Mouse (Mus musculus) kidney, embryonic 16.5 days (tissue): ENCODE data around the gene Etl4. TPM values are rescaled to one million over a fixed set of nuclear protein-coding genes. Genes with fewer than 3 reads are reported as not detected.

ENCODE experiments used
- ATAC-seq: fragments of 200-750 bp; cut with Nextera tagmentation; 2 replicates; pipeline ENCODE4 v1.8.0; 2017; ENCODE audit warnings: moderate TSS enrichment; ENCODE audit not compliant: low FRiP score, low TSS enrichment
- H3K27ac ChIP-seq: fragments of 300-500 bp; sonication (generic); 2 replicates; pipeline ENCODE4 v1.5.1; 2014; ENCODE audit warnings: low read length
- H3K27me3 ChIP-seq: fragments of 300-500 bp; sonication (generic); 2 replicates; pipeline ENCODE4 v1.6.1; 2014; ENCODE audit warnings: low read length, control low read depth, mixed read lengths; ENCODE audit not compliant: insufficient read depth
- H3K36me3 ChIP-seq: fragments of 300-500 bp; sonication (generic); 2 replicates; pipeline ENCODE4 v1.6.1; 2014; ENCODE audit warnings: low read length, control low read depth, mixed read lengths; ENCODE audit not compliant: insufficient read depth
- H3K4me1 ChIP-seq: fragments of 300-500 bp; sonication (generic); 2 replicates; pipeline ENCODE4 v1.6.1; 2014; ENCODE audit warnings: low read length, control low read depth, mixed read lengths; ENCODE audit not compliant: insufficient read depth
- H3K4me2 ChIP-seq: fragments of 300-500 bp; sonication (generic); replicated peaks from 2 replicates; pipeline ENCODE4 v1.6.1; 2014; ENCODE audit warnings: low read depth, low read length
- H3K4me3 ChIP-seq: fragments of 300-500 bp; sonication (generic); 2 replicates; pipeline ENCODE4 v1.5.1; 2014; ENCODE audit warnings: mild to moderate bottlenecking, low read length
- H3K9ac ChIP-seq: fragments of 300-500 bp; sonication (generic); replicated peaks from 2 replicates; pipeline ENCODE4 v1.6.1; 2014; ENCODE audit warnings: low read length
- H3K9me3 ChIP-seq: fragments of 300-500 bp; sonication (generic); 2 replicates; pipeline ENCODE4 v1.6.1; 2016; ENCODE audit warnings: low read length, control low read depth
- WGBS: fragments of 180-500 bp; shearing (Covaris S2); extraction: QIAGEN DNeasy Blood & Tissue Kit; methylation state at CpG from one replicate; pipeline ENCODE4 v1.1.7; 2014; 5-methylcytosine and 5-hydroxymethylcytosine counted together
- polyA plus RNA-seq: library from polyadenylated mRNA; unstranded; fragments of >200 nt; fragmentation: Nextera tagmentation; extraction: Ambion mirVana; gene quantifications from 2 replicates; pipeline ENCODE4 v1.2.1, GENCODE M21; 2015

Gene Etl4
- polyA plus RNA-seq, 1 experiment from 2014 or later, result 56.8 TPM

DNA sequence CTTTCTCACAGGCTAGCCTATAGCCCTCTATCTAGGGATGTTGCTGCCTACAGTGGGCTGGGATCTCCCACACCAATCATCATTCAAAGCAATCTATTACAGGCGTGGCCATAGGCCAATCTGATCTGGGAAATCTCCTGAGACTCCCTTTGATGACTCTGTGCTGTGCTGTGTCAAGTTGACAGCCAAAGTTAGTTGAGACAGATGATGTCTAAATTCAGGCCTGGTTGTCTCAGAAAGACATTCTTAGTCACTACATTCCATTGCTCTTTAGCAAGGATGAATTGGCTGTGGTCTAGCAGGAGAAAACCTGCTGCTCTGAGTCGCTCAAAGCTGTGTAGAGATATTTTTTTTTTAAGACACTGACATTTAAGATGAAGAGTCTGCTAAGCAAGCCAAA is 374.8 kb downstream of the Etl4 start:
- WGBS, result 69% methylated on average over 2 of the region's 2 CpGs
- no peaks in the 10 kb centered on the region for H3K27me3 ChIP-seq
- H3K9me3 ChIP-seq, result no peaks in the 10 kb centered on the region
- no peak for ATAC-seq
- H3K36me3 ChIP-seq, result no peaks in the 10 kb centered on the region
- H3K4me3 ChIP-seq, result no peak overlapping the region
- no peak overlapping the region for H3K9ac ChIP-seq
- H3K4me1 ChIP-seq, result no peaks in the 10 kb centered on the region
- H3K4me2 ChIP-seq, result no peak overlapping the region
- no peak overlapping the region for H3K27ac ChIP-seq

DNA sequence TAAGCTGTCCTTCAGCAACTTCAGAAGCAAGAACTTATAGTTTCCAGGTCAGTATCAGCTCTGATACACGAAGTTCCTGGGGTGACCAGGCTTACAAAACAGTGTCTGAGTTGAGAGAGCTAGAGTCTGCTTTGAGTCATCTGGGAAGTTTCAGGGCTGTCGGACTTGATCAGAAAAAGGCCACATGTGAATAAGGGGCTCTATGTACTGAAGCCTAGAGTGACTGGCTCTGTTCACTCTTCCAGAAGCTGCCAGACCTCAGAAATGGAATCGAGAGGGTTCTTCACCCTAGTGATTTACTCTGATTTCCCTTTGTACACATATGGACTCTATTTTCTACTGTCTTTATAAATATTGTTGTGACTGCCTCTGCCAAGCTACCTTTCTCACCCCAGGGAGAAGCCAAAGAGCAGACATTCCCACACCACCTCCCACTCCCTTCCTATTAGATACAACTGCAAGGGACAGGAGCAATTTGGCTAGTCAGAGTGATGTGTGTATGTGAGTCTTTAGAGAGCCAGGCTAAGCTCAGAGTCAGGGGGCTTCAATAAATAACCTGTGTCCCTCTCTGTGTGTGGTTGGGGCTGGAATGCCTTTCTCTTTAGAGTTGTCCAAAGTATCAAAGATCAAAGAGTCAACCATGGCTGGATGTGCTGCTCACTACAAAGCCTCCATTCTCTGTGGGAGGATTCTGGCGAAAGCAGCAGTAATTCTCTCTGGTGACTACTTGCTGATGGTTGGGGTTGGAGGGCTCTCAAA is 381.6 kb downstream of the Etl4 start:
- Histone ChIP-seq H3K27ac (peak overlapping the region; percentile 84), H3K4me1 (peaks cover 18% of the 10 kb centered on the region), H3K9ac (no peak overlapping the region), H3K4me3 (no peak overlapping the region), H3K9me3 (no peaks in the 10 kb centered on the region), H3K4me2 (no peak overlapping the region), H3K27me3 (no peaks in the 10 kb centered on the region), H3K36me3 (no peaks in the 10 kb centered on the region)
- ATAC-seq, result peak; percentile 94
- WGBS, result 30% methylated on average over 4 of the region's 4 CpGs

DNA sequence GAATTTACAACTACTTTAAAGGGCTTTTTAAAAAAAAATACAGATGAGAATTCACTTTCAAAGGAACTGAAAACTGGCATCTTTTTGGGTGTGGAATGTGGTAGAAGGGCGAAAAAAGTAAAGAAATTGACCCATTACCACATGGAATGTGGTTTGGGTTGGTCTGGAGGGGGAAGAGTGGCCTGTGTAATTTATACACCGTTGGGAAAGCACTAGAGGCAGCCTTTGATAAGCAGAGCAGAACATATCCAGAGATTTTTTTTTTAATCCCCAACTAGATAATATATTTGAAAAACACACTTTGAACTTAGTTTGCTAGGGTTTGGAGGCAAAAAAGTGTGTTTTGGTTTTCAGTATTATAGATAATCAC is 382.1 kb downstream of the Etl4 start:
- peak; percentile 76 for ATAC-seq
- no peak overlapping the region for H3K4me3 ChIP-seq
- no peak overlapping the region for H3K4me2 ChIP-seq
- no peak overlapping the region for H3K9ac ChIP-seq
- H3K36me3 ChIP-seq, result no peaks in the 10 kb centered on the region
- no peaks in the 10 kb centered on the region for H3K27me3 ChIP-seq
- WGBS, result 14% methylated on average over 2 of the region's 2 CpGs
- H3K4me1 ChIP-seq, result peaks cover 18% of the 10 kb centered on the region
- no peaks in the 10 kb centered on the region for H3K9me3 ChIP-seq
- peak overlapping the region; percentile 84; the same call in 1 of the 2 replicates for H3K27ac ChIP-seq

DNA sequence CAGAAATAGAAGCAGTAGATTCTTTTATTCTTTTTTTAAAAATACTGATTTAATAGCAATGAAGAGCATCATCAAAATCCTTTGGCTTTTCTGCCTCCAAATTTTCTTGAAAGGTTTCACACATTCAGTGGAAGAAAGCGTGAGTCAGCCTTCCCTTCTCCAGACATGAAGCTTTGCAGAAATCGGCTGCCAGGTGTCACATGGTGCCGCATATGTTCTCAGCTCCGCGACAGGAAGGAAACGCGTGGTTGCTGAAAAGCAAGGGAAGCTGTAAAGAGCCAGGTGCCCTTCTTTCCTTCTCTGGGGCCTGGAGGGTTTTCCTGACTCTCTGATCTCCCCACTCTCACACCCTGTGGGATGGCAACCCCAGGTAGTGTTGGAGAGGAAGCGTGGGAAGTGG is 383.8 kb downstream of the Etl4 start:
- Histone ChIP-seq H3K9me3 (no peaks in the 10 kb centered on the region), H3K9ac (no peak overlapping the region), H3K4me3 (no peak overlapping the region), H3K27ac (no peak overlapping the region), H3K4me1 (peaks cover 18% of the 10 kb centered on the region), H3K36me3 (no peaks in the 10 kb centered on the region), H3K4me2 (no peak overlapping the region), H3K27me3 (no peaks in the 10 kb centered on the region)
- 82% methylated on average over 8 of the region's 8 CpGs for WGBS
- no peak for ATAC-seq

DNA sequence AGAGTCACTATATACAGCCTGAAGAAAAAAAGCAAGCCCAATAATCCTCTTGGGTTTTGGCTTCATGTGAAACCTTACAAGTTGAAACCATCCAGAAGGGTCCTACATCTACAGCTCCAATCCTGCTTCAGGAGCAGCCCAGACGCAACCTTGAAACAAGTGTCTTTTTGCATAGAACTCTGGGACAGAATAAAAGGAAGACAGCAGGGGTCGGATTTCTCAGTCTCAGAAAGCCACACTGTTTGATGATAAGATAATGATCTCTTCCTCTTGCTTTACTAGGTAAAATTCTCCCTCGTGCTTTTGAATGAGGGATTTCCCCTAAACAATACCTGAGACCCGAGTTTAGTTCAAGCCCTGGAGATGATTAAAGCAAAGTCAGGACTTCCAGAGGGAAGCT is 385.0 kb downstream of the Etl4 start:
- WGBS, result 35% methylated on average over 4 of the region's 4 CpGs
- Histone ChIP-seq H3K9me3 (no peaks in the 10 kb centered on the region), H3K4me1 (peaks cover 18% of the 10 kb centered on the region), H3K36me3 (no peaks in the 10 kb centered on the region), H3K27me3 (no peaks in the 10 kb centered on the region), H3K4me3 (no peak overlapping the region), H3K9ac (no peak overlapping the region), H3K27ac (no peak overlapping the region), H3K4me2 (no peak overlapping the region)
- ATAC-seq, result no peak

DNA sequence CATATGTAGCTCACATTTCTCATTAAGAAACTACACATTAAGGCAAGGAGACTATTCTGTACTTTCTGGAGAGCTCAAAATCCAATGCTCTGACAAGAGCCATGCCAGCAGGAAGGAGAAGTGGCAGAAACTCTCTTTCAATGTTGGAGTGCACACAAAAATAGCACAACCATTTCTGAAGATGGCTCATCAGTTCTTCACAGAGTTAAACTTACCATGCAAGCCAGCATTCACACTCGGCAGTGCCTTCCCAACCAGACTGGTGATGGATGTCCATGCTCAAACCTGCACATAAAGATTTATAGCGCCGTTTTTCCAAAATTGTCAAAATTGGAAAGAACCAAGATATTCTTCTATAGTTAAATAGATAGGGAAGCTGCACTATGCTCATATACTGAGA is 392.9 kb downstream of the Etl4 start:
- H3K27ac ChIP-seq, result no peak overlapping the region
- H3K36me3 ChIP-seq, result no peaks in the 10 kb centered on the region
- H3K4me2 ChIP-seq, result no peak overlapping the region
- ATAC-seq, result no peak
- no peaks in the 10 kb centered on the region for H3K4me1 ChIP-seq
- no peak overlapping the region for H3K4me3 ChIP-seq
- no peaks in the 10 kb centered on the region for H3K27me3 ChIP-seq
- H3K9me3 ChIP-seq, result no peaks in the 10 kb centered on the region
- no peak overlapping the region for H3K9ac ChIP-seq
- WGBS, result 87% methylated on average over 3 of the region's 3 CpGs

DNA sequence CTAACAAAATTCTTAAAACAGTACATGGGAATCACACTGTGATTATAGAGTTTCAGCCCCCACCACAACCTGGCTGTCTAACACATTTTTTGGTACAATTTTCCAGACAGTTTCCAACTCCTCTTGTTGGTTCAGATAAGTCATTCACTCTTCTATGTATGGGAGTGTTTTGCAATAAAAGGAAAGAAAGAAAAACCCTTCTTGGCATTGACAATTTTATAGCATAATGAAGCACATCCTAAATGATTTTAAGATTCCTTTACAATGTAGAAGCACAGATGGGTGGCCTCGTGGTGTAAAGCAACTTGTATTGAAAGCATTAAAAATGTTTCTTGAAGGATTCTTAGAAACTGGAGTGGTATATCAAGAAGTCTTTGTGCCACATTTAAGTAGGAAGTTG is 415.4 kb downstream of the Etl4 start:
- WGBS, result 32% methylated on average over 1 of the region's 1 CpGs
- H3K9me3 ChIP-seq, result no peaks in the 10 kb centered on the region

DNA sequence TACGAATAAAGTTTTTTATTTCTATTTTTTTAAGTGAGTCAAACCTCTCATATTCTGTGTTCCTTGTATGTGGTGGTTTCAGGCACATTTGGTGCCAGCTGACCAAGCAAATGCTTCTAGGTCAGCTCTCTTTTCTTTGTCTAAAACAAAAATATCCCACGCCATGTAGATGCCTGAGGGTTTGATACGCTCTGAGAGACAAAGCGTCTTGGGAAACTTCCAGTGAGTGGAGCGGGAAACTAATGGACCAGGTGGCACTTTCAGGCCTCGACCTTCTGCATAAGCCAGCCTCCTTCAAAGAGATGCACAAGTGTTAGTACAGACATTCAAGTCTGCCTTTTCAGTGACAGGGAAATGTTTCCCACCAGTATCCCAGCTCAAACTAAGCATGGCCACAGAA is 426.6 kb downstream of the Etl4 start:
- H3K36me3 ChIP-seq, result no peaks in the 10 kb centered on the region
- ATAC-seq, result no peak
- WGBS, result 69% methylated on average over 6 of the region's 6 CpGs
- H3K4me2 ChIP-seq, result no peak overlapping the region
- no peak overlapping the region for H3K9ac ChIP-seq
- H3K4me3 ChIP-seq, result no peak overlapping the region
- H3K9me3 ChIP-seq, result no peaks in the 10 kb centered on the region
- H3K27me3 ChIP-seq, result no peaks in the 10 kb centered on the region
- H3K27ac ChIP-seq, result 0 out of 2 replicates have a peak overlapping the region, but pooled peaks have one; percentile 11
- peaks cover 6% of the 10 kb centered on the region for H3K4me1 ChIP-seq

More for the DNA sequence above, 415.4 kb downstream of the Etl4 start:
- Histone ChIP-seq H3K36me3 (no peaks in the 10 kb centered on the region), H3K4me1 (no peaks in the 10 kb centered on the region), H3K4me3 (no peak overlapping the region), H3K27me3 (no peaks in the 10 kb centered on the region), H3K9ac (no peak overlapping the region), H3K4me2 (no peak overlapping the region), H3K27ac (no peak overlapping the region)
- no peak for ATAC-seq

DNA sequence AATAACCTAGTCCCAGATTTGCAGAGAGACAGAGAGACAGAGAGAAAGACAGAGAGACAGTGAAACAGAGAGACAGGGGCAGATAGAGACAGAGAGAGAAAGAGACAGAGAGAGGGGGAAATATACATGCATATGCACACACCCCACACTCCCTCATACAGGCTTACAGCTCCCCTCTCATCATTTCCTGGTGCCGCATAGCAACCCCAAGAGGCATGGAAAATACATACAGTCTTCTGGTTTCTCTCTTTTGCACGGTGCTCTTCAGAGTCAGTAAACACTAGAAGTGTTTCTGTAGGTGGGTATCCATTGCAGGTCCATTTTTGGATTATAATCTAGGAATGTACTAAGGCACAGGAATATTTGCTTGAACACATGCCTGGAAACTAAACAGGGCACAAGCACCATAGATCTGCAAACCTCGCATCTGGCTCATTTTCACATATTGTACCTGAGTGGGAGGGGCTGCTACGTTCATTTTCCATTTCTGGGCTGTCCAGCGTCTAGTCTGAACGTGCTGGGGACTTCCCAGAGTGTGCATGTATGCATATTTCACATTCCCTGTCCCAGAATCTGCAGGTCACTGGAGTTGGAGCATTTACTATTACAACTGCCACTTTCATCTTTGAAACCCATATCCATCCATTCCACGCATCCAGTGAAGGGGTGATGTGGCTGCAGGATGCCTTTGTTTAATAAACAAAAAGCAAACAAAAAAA is 429.6 kb downstream of the Etl4 start:
- peak overlapping the region; percentile 23 for H3K4me3 ChIP-seq
- no peaks in the 10 kb centered on the region for H3K36me3 ChIP-seq
- ATAC-seq, result no peak
- peak overlapping the region; percentile 48; the same call in 1 of the 2 replicates for H3K9ac ChIP-seq
- 59% methylated on average over 7 of the region's 7 CpGs for WGBS
- no peaks in the 10 kb centered on the region for H3K9me3 ChIP-seq
- H3K27ac ChIP-seq, result peak overlapping the region; percentile 43
- H3K27me3 ChIP-seq, result no peaks in the 10 kb centered on the region
- H3K4me1 ChIP-seq, result peaks cover 6% of the 10 kb centered on the region
- peak overlapping the region; percentile 46 for H3K4me2 ChIP-seq

DNA sequence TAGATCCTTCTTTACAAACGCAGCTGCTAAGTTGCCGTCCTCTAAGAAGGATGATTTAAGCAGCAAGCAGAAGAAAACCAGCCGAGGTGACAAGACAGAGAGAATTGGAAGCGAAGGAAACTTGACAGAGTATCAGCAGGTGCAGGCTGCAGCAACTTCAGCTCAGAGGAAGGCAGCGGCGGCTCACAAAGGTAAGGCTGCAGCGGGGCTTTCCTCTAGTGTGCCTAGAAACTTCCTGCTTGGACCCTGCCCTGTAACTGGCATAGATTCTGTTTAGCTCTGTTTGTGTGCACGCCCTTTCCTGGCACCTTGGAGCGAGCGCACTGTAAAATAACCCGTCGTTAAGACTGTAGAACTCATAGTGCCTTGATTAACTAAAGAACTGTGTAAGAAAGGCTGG is 430.3 kb downstream of the Etl4 start:
- Histone ChIP-seq H3K9ac (peak overlapping the region; percentile 48; the same call in 1 of the 2 replicates), H3K9me3 (no peaks in the 10 kb centered on the region), H3K4me3 (peak overlapping the region; percentile 23), H3K4me1 (peaks cover 6% of the 10 kb centered on the region), H3K27me3 (no peaks in the 10 kb centered on the region), H3K27ac (peak overlapping the region; percentile 43), H3K36me3 (no peaks in the 10 kb centered on the region), H3K4me2 (peak overlapping the region; percentile 46)
- peak; percentile 91 for ATAC-seq
- WGBS, result 16% methylated on average over 12 of the region's 12 CpGs
